Mouse (Mus musculus): Measurements from ENCODE around the gene Gltpd2.
"Not testable (repeated sequence)": the region's sequence is repeated elsewhere in the genome, so short reads cannot be mapped to it uniquely, and the experiment has no call there.

Gltpd2 gene

GRCm38 (mm10) chr11:70516352-70516751 lies 2.6 kb upstream of the Gltpd2 start:
- DNase-seq (ENCODE audit: extremely low read depth, low read depth), result peak; percentile 46

- DNase-seq (ENCODE audit: extremely low read depth, low read depth), result no peak
Measured at GRCm38 (mm10) chr11:70518436-70518835, 560 bp upstream of the Gltpd2 start.

GRCm38 (mm10) chr11:70520178-70520769 lies 1.3 kb downstream of the Gltpd2 start:
- DNase-seq (ENCODE audit: extremely low read depth, low read depth), result no peak

GRCm38 (mm10) chr11:70523306-70523989 lies 4.5 kb downstream of the Gltpd2 start:
- not testable (repeated sequence) for DNase-seq (ENCODE audit: extremely low read depth, low read depth)

- no peak for DNase-seq (ENCODE audit: extremely low read depth, low read depth)
Measured at GRCm38 (mm10) chr11:70524782-70525181, 5.8 kb downstream of the Gltpd2 start.

- DNase-seq (ENCODE audit: extremely low read depth, low read depth), result peak; percentile 98
Measured at GRCm38 (mm10) chr11:70525184-70525678, 6.2 kb downstream of the Gltpd2 start, which contains the start of gene Psmb6. Psmb6 (plus strand) TSS chr11:70525367.

GRCm38 (mm10) chr11:70525726-70526125 lies 6.7 kb downstream of the Gltpd2 start:
- no peak for DNase-seq (ENCODE audit: extremely low read depth, low read depth)

GRCm38 (mm10) chr11:70526211-70526610 lies 7.2 kb downstream of the Gltpd2 start:
- DNase-seq (ENCODE audit: extremely low read depth, low read depth), result no peak

GRCm38 (mm10) chr11:70528610-70529009 lies 9.6 kb downstream of the Gltpd2 start:
- DNase-seq (ENCODE audit: extremely low read depth, low read depth), result no peak

- not testable (repeated sequence) for DNase-seq (ENCODE audit: extremely low read depth, low read depth)
Measured at GRCm38 (mm10) chr11:70531065-70531464, 12.1 kb downstream of the Gltpd2 start.

- DNase-seq (ENCODE audit: extremely low read depth, low read depth), result no peak
Measured at GRCm38 (mm10) chr11:70532839-70533238, 13.8 kb downstream of the Gltpd2 start, which contains the start of gene Gm40193. Gm40193 (minus strand) TSS chr11:70532939.

- DNase-seq (ENCODE audit: extremely low read depth, low read depth), result no peak
Measured at GRCm38 (mm10) chr11:70539423-70539822, 20.4 kb downstream of the Gltpd2 start.

GRCm38 (mm10) chr11:70539877-70540587 lies 21.0 kb downstream of the Gltpd2 start, which contains the start of gene Pld2:
Pld2 (plus strand) TSS chr11:70540064.
- DNase-seq (ENCODE audit: extremely low read depth, low read depth), result peak; percentile 49

GRCm38 (mm10) chr11:70540928-70541327 lies 21.9 kb downstream of the Gltpd2 start:
- DNase-seq (ENCODE audit: extremely low read depth, low read depth), result no peak

GRCm38 (mm10) chr11:70541415-70541814 lies 22.4 kb downstream of the Gltpd2 start:
- no peak for DNase-seq (ENCODE audit: extremely low read depth, low read depth)

GRCm38 (mm10) chr11:70544496-70544895 lies 25.5 kb downstream of the Gltpd2 start:
- DNase-seq (ENCODE audit: extremely low read depth, low read depth), result no peak

GRCm38 (mm10) chr11:70551526-70551925 lies 32.5 kb downstream of the Gltpd2 start:
- peak; percentile 58 for DNase-seq (ENCODE audit: extremely low read depth, low read depth)

- DNase-seq (ENCODE audit: extremely low read depth, low read depth), result no peak
Measured at GRCm38 (mm10) chr11:70553940-70554339, 34.9 kb downstream of the Gltpd2 start.

- no peak for DNase-seq (ENCODE audit: extremely low read depth, low read depth)
Measured at GRCm38 (mm10) chr11:70557545-70557944, 38.5 kb downstream of the Gltpd2 start.

- no peak for DNase-seq (ENCODE audit: extremely low read depth, low read depth)
Measured at GRCm38 (mm10) chr11:70561937-70562286, 42.9 kb downstream of the Gltpd2 start.

GRCm38 (mm10) chr11:70562287-70562994 lies 43.4 kb downstream of the Gltpd2 start, which contains the start of gene Mink1:
Mink1 (plus strand) TSS chr11:70562881.
- DNase-seq (ENCODE audit: extremely low read depth, low read depth), result peak; percentile 49

All from MEL-GATA-1-ER (cell line).